Mouse (Mus musculus) liver, embryonic 16.5 days (tissue): ENCODE results near the gene Mt3. TPM values are rescaled to one million over a fixed set of nuclear protein-coding genes. Genes with fewer than 3 reads are reported as not detected.

Experiments used
- ATAC-seq: fragments of 200-750 bp; cut with Nextera tagmentation; 2 replicates; pipeline ENCODE4 v1.8.0; 2017; ENCODE audit warnings: low read depth, mild to moderate bottlenecking, moderate number of reproducible peaks, moderate library complexity
- H3K27ac ChIP-seq: fragments of 300-500 bp; sonication (generic); 2 replicates; pipeline ENCODE4 v1.5.1; 2014; ENCODE audit warnings: mild to moderate bottlenecking, low read length
- H3K27me3 ChIP-seq: fragments of 300-500 bp; sonication (generic); 2 replicates; pipeline ENCODE4 v1.6.1; 2014; ENCODE audit warnings: low read depth, low read length, mixed read lengths; ENCODE audit not compliant: control insufficient read depth, insufficient read depth
- H3K36me3 ChIP-seq: fragments of 300-500 bp; sonication (generic); 2 replicates; pipeline ENCODE4 v1.6.1; 2014; ENCODE audit warnings: mild to moderate bottlenecking; ENCODE audit not compliant: control insufficient read depth, insufficient read depth
- H3K4me1 ChIP-seq: fragments of 300-500 bp; sonication (generic); 2 replicates; pipeline ENCODE4 v1.6.1; 2014; ENCODE audit warnings: low read depth, low read length, mixed read lengths; ENCODE audit not compliant: control insufficient read depth
- H3K4me2 ChIP-seq: fragments of 300-500 bp; sonication (generic); 2 replicates; pipeline ENCODE4 v1.6.1; 2014; ENCODE audit warnings: low read depth, low read length, mixed read lengths
- H3K4me3 ChIP-seq: fragments of 300-500 bp; sonication (generic); 2 replicates; pipeline ENCODE4 v1.5.1; 2014; ENCODE audit warnings: low read depth, mild to moderate bottlenecking, low read length
- H3K9ac ChIP-seq: fragments of 300-500 bp; sonication (generic); 2 replicates; pipeline ENCODE4 v1.6.1; 2014; ENCODE audit warnings: low read depth, low read length
- H3K9me3 ChIP-seq: fragments of 300-500 bp; sonication (generic); replicated peaks from 2 replicates; pipeline ENCODE4 v1.6.1; 2016; ENCODE audit warnings: low read length; ENCODE audit not compliant: control insufficient read depth
- WGBS: fragments of 180-500 bp; shearing (Covaris S2); extraction: QIAGEN DNeasy Blood & Tissue Kit; methylation state at CpG from one replicate; pipeline ENCODE4 v1.1.7; 2014; ENCODE audit not compliant: insufficient replicate concordance; 5-methylcytosine and 5-hydroxymethylcytosine counted together
- polyA plus RNA-seq: library from polyadenylated mRNA; unstranded; fragments of >200 nt; fragmentation: Nextera tagmentation; extraction: Ambion mirVana; gene quantifications from 2 replicates; pipeline ENCODE4 v1.2.1, GENCODE M21; 2015

Mt3 gene
- polyA plus RNA-seq, 1 experiment from 2014 or later, result 0.18 TPM

GRCm38 (mm10) chr8:94178857-94179712 is 26.7 kb downstream of the Mt3 start, which contains the start of gene Mt1:
Gene Mt1, plus strand, starts transcription at chr8:94179082.
- WGBS, result under 1% methylated on average over 50 of the region's 50 CpGs
- peak within 1 kb of the TSS; percentile 75 for H3K4me3 ChIP-seq
- peak within 1 kb of the TSS; percentile 66 for H3K4me2 ChIP-seq
- peak; percentile 90 for ATAC-seq
- no peaks in the 10 kb centered on the region for H3K9me3 ChIP-seq
- H3K36me3 ChIP-seq, result no peaks in the 10 kb centered on the region
- no peaks in the 10 kb centered on the region for H3K27me3 ChIP-seq
- H3K27ac ChIP-seq, result peak within 1 kb of the TSS; percentile 100
- peak within 1 kb of the TSS; percentile 78 for H3K9ac ChIP-seq
- H3K4me1 ChIP-seq, result peaks cover 62% of the 10 kb centered on the region

- Histone ChIP-seq H3K9me3 (no peaks in the 10 kb centered on the region), H3K9ac (peak overlapping the region; percentile 78), H3K4me3 (peak overlapping the region; percentile 75), H3K36me3 (no peaks in the 10 kb centered on the region), H3K27ac (peak overlapping the region; percentile 100), H3K4me2 (peak overlapping the region; percentile 66), H3K27me3 (peaks cover 4% of the 10 kb centered on the region; the same call in 1 of the 2 replicates), H3K4me1 (peaks cover 62% of the 10 kb centered on the region)
- WGBS, result 3% methylated on average over 25 of the region's 25 CpGs
- ATAC-seq, result no peak
These were observed 27.5 kb downstream of the Mt3 start for GRCm38 (mm10) chr8:94179713-94180560.

GRCm38 (mm10) chr8:94180561-94180908 is 28.1 kb downstream of the Mt3 start:
- no peak for ATAC-seq
- Histone ChIP-seq H3K4me3 (peak overlapping the region; percentile 75), H3K9ac (peak overlapping the region; percentile 78), H3K27me3 (peaks cover 4% of the 10 kb centered on the region; the same call in 1 of the 2 replicates), H3K27ac (peak overlapping the region; percentile 100), H3K4me2 (peak overlapping the region; percentile 66), H3K9me3 (no peaks in the 10 kb centered on the region), H3K36me3 (no peaks in the 10 kb centered on the region), H3K4me1 (peaks cover 62% of the 10 kb centered on the region)
- 54% methylated on average over 1 of the region's 1 CpGs for WGBS

- Histone ChIP-seq H3K4me3 (peak overlapping the region; percentile 61), H3K27me3 (peaks cover 4% of the 10 kb centered on the region; the same call in 1 of the 2 replicates), H3K9ac (peak overlapping the region; percentile 64), H3K9me3 (no peaks in the 10 kb centered on the region), H3K4me2 (peak overlapping the region; percentile 86), H3K36me3 (no peaks in the 10 kb centered on the region), H3K27ac (peak overlapping the region; percentile 96), H3K4me1 (peaks cover 73% of the 10 kb centered on the region)
- WGBS, result 46% methylated on average over 13 of the region's 13 CpGs
- ATAC-seq, result no peak
These were observed 29.9 kb downstream of the Mt3 start for GRCm38 (mm10) chr8:94182055-94182929.

- H3K4me2 ChIP-seq, result peak overlapping the region; percentile 86
These were observed 30.7 kb downstream of the Mt3 start for GRCm38 (mm10) chr8:94183117-94183516.

GRCm38 (mm10) chr8:94184357-94184843 is 32.0 kb downstream of the Mt3 start:
- WGBS, result 47% methylated on average over 12 of the region's 12 CpGs
- Histone ChIP-seq H3K4me1 (peaks cover 66% of the 10 kb centered on the region), H3K4me3 (peak overlapping the region; percentile 3; the same call in 1 of the 2 replicates), H3K27me3 (peaks cover 7% of the 10 kb centered on the region), H3K36me3 (no peaks in the 10 kb centered on the region), H3K27ac (peak overlapping the region; percentile 96), H3K9ac (peak overlapping the region; percentile 64), H3K4me2 (peak overlapping the region; percentile 86), H3K9me3 (no peaks in the 10 kb centered on the region)
- ATAC-seq, result no peak

More at GRCm38 (mm10) chr8:94183117-94183516, 30.7 kb downstream of the Mt3 start:
- Histone ChIP-seq H3K36me3 (no peaks in the 10 kb centered on the region), H3K9ac (peak overlapping the region; percentile 64), H3K9me3 (no peaks in the 10 kb centered on the region), H3K4me1 (peaks cover 69% of the 10 kb centered on the region), H3K27me3 (peaks cover 7% of the 10 kb centered on the region; the same call in 1 of the 2 replicates), H3K4me3 (peak overlapping the region; percentile 61), H3K27ac (peak overlapping the region; percentile 96)
- WGBS, result 0% methylated on average over 16 of the region's 16 CpGs
- peak; percentile 57 for ATAC-seq

GRCm38 (mm10) chr8:94185791-94186190 is 33.4 kb downstream of the Mt3 start:
- ATAC-seq, result no peak
- 53% methylated on average over 6 of the region's 6 CpGs for WGBS
- Histone ChIP-seq H3K27me3 (peaks cover 7% of the 10 kb centered on the region), H3K4me1 (peaks cover 71% of the 10 kb centered on the region), H3K36me3 (no peaks in the 10 kb centered on the region), H3K9me3 (no peaks in the 10 kb centered on the region), H3K27ac (peak overlapping the region; percentile 93), H3K9ac (peak overlapping the region; percentile 66), H3K4me2 (peak overlapping the region; percentile 68), H3K4me3 (peak overlapping the region; percentile 43)

- no peaks in the 10 kb centered on the region for H3K9me3 ChIP-seq
- peaks cover 78% of the 10 kb centered on the region for H3K4me1 ChIP-seq
- 3% methylated on average over 17 of the region's 17 CpGs for WGBS
- peak overlapping the region; percentile 68 for H3K4me2 ChIP-seq
- H3K4me3 ChIP-seq, result peak overlapping the region; percentile 43
- ATAC-seq, result peak; percentile 83
- H3K27me3 ChIP-seq, result peaks cover 7% of the 10 kb centered on the region
- peak overlapping the region; percentile 66 for H3K9ac ChIP-seq
- H3K27ac ChIP-seq, result peak overlapping the region; percentile 93
- H3K36me3 ChIP-seq, result no peaks in the 10 kb centered on the region
These were observed 34.1 kb downstream of the Mt3 start for GRCm38 (mm10) chr8:94186542-94186941.
